Mouse (Mus musculus): Measurements from ENCODE around the gene Cxcl12.

GRCm38 (mm10) chr6:117137735-117138134, 30.6 kb upstream of the Cxcl12 start:
- TF ChIP-seq GATA1 (IDR thresholded peaks at IDR 0.05; ENCODE audit: low read length) (no peak), TAL1 (IDR thresholded peaks at IDR 0.05; ENCODE audit: low read length) (no peak)
